Mouse (Mus musculus) MEL (cell line): Measurements from ENCODE around the gene Scamp2. TPM values are rescaled to one million over a fixed set of nuclear protein-coding genes. Genes with fewer than 3 reads are reported as not detected.

ENCODE experiments used
- DNase-seq: peaks from one replicate; pipeline ENCODE4 v3.0.0; 2011; ENCODE audit warnings: low read depth, low spot score
- H3K27ac ChIP-seq: 2 replicates; pipeline ENCODE4 v1.5.1; 2012; ENCODE audit warnings: low read depth, mild to moderate bottlenecking, control low read depth, low read length, moderate library complexity; ENCODE audit not compliant: control insufficient read depth
- H3K27me3 ChIP-seq, 2 experiments: fragments of 150-350 bp in 1 of 2; sonication (generic) in 1 of 2; 2 replicates each; pipeline ENCODE4 v1.6.1; 2012; ENCODE audit warnings: low read length in 2 of 2, mild to moderate bottlenecking in 2 of 2, improper control_type of control experiment in 1 of 2, moderate library complexity in 1 of 2; ENCODE audit not compliant: insufficient read depth in 2 of 2, control insufficient read depth in 1 of 2
- H3K36me3 ChIP-seq, 2 experiments: 2 replicates each; pipeline ENCODE4 v1.6.1; 2012 to 2014; ENCODE audit warnings: low read length in 2 of 2, improper control_type of control experiment in 1 of 2, inconsistent platforms in 1 of 2, mild to moderate bottlenecking in 1 of 2; ENCODE audit not compliant: insufficient read depth in 2 of 2, control insufficient read depth in 1 of 2
- H3K4me1 ChIP-seq, 2 experiments: fragments of 150-350 bp in 1 of 2; sonication (generic) in 1 of 2; 2 replicates each; pipeline ENCODE4 v1.6.1; 2012; ENCODE audit warnings: low read length in 2 of 2, improper control_type of control experiment in 1 of 2, mild to moderate bottlenecking in 1 of 2; ENCODE audit not compliant: insufficient read depth in 2 of 2, control insufficient read depth in 1 of 2
- H3K4me3 ChIP-seq, 2 experiments: fragments of 150-350 bp in 1 of 2; sonication (generic) in 1 of 2; 2 replicates each; pipeline ENCODE4 v1.5.1; 2012; ENCODE audit warnings: low read depth in 2 of 2, low read length in 2 of 2, mild to moderate bottlenecking in 2 of 2, moderate library complexity in 2 of 2, control low read depth in 1 of 2, improper control_type of control experiment in 1 of 2; ENCODE audit not compliant: control insufficient read depth in 1 of 2, insufficient read depth in 1 of 2
- H3K79me2 ChIP-seq: 2 replicates; pipeline ENCODE4 v1.6.1; 2012; ENCODE audit warnings: mild to moderate bottlenecking, low read length, moderate library complexity; ENCODE audit not compliant: control insufficient read depth, poor library complexity, insufficient read depth
- H3K9ac ChIP-seq: 2 replicates; pipeline ENCODE4 v1.6.1; 2012; ENCODE audit warnings: low read depth, mild to moderate bottlenecking, control low read depth, low read length, moderate library complexity; ENCODE audit not compliant: control insufficient read depth, poor library complexity, severe bottlenecking
- H3K9me3 ChIP-seq: fragments of 150-350 bp; sonication (generic); replicated peaks from 2 replicates; pipeline ENCODE4 v1.6.1; 2012; ENCODE audit warnings: mild to moderate bottlenecking, low read length, improper control_type of control experiment, moderate library complexity; ENCODE audit not compliant: insufficient read depth
- BHLHE40 ChIP-seq: IDR thresholded peaks from 2 replicates; pipeline ENCODE4 v1.6.1; 2012; ENCODE audit warnings: low read depth, mild to moderate bottlenecking, inconsistent platforms, low read length, improper control_type of control experiment, borderline replicate concordance
- CHD1 ChIP-seq: IDR thresholded peaks from 2 replicates; pipeline ENCODE4 v1.6.1; 2012; ENCODE audit warnings: low read depth, mild to moderate bottlenecking, inconsistent platforms, low read length, improper control_type of control experiment
- CHD2 ChIP-seq: IDR thresholded peaks from 2 replicates; pipeline ENCODE4 v1.6.1; 2011; ENCODE audit warnings: low read length, improper control_type of control experiment
- CTCF ChIP-seq, 3 experiments: IDR thresholded peaks in 2 of 3; conservative IDR thresholded peaks in 1 of 3; 2 replicates each; pipeline ENCODE4 v1.5.1; 2011 to 2012; ENCODE audit warnings: low read length in 3 of 3, low read depth in 2 of 3, mild to moderate bottlenecking in 2 of 3, improper control_type of control experiment in 1 of 3, inconsistent platforms in 1 of 3, mixed read lengths in 1 of 3, moderate library complexity in 1 of 3; ENCODE audit not compliant: control insufficient read depth in 1 of 3, insufficient read depth in 1 of 3, poor library complexity in 1 of 3, severe bottlenecking in 1 of 3
- EP300 ChIP-seq, 2 experiments: IDR thresholded peaks; 2 replicates each; pipeline ENCODE4 v1.6.1; 2011; ENCODE audit warnings: improper control_type of control experiment in 2 of 2, low read length in 2 of 2, low read depth in 1 of 2, mild to moderate bottlenecking in 1 of 2
- ETS1 ChIP-seq: IDR thresholded peaks from 2 replicates; pipeline ENCODE4 v1.6.1; 2012; ENCODE audit warnings: low read depth, mild to moderate bottlenecking, inconsistent platforms, low read length, improper control_type of control experiment, moderate library complexity
- MAZ ChIP-seq: IDR thresholded peaks from 2 replicates; pipeline ENCODE4 v1.6.1; 2012; ENCODE audit warnings: low read depth, mild to moderate bottlenecking, inconsistent platforms, low read length, improper control_type of control experiment
- NRF1 ChIP-seq: IDR thresholded peaks from 2 replicates; pipeline ENCODE4 v1.6.1; 2014; ENCODE audit warnings: low read depth, mild to moderate bottlenecking, inconsistent platforms, low read length, improper control_type of control experiment, moderate library complexity; ENCODE audit not compliant: poor library complexity, insufficient read depth, severe bottlenecking
- POLR2AphosphoS5 ChIP-seq: IDR thresholded peaks from 2 replicates; pipeline ENCODE4 v1.6.1; 2012; ENCODE audit warnings: low read depth, borderline replicate concordance, mild to moderate bottlenecking, inconsistent platforms, low read length, moderate library complexity, mixed read lengths
- RAD21 ChIP-seq: IDR thresholded peaks from 2 replicates; pipeline ENCODE4 v1.6.1; 2011; ENCODE audit warnings: mild to moderate bottlenecking, low read depth, low read length, improper control_type of control experiment
- RCOR1 ChIP-seq: IDR thresholded peaks from 2 replicates; pipeline ENCODE4 v1.6.1; 2012; ENCODE audit warnings: low read depth, mild to moderate bottlenecking, inconsistent platforms, low read length, improper control_type of control experiment
- SMC3 ChIP-seq: IDR thresholded peaks from 2 replicates; pipeline ENCODE4 v1.6.1; 2011; ENCODE audit warnings: low read depth, low read length, improper control_type of control experiment
- TAL1 ChIP-seq: IDR thresholded peaks from 2 replicates; pipeline ENCODE4 v1.6.1; 2012; ENCODE audit warnings: mild to moderate bottlenecking, inconsistent platforms, low read length, moderate library complexity, mixed read lengths
- TCF12 ChIP-seq: IDR thresholded peaks from 2 replicates; pipeline ENCODE4 v1.6.1; 2014; ENCODE audit warnings: low read depth, mild to moderate bottlenecking, inconsistent platforms, low read length, improper control_type of control experiment, moderate library complexity
- USF1 ChIP-seq: IDR thresholded peaks from 2 replicates; pipeline ENCODE4 v1.6.1; 2014; ENCODE audit warnings: low read depth, mild to moderate bottlenecking, inconsistent platforms, low read length, improper control_type of control experiment, moderate library complexity
- ZNF384 ChIP-seq: IDR thresholded peaks from 2 replicates; pipeline ENCODE4 v1.6.1; 2012; ENCODE audit warnings: low read depth, mild to moderate bottlenecking, inconsistent platforms, low read length, improper control_type of control experiment
- polyA plus RNA-seq, 2 experiments: library from polyadenylated mRNA; stranded (reverse) in 1 of 2; unstranded in 1 of 2; fragments of >175 nt in 1 of 2; fragments of >200 nt in 1 of 2; gene quantifications; 2 replicates each; pipeline versions ENCODE4 v1.2.1 to v1.2.4; 2012; ENCODE audit warnings: low replicate concordance in 2 of 2, low read depth in 1 of 2; ENCODE audit not compliant: insufficient read length in 2 of 2, insufficient read depth in 1 of 2, missing spikeins in 1 of 2
- total RNA-seq: library from RNA; depleted of rRNA; stranded (reverse); fragments of 300-350 nt; gene quantifications from 2 replicates; pipeline ENCODE4 v1.2.3, GENCODE M21; 2012

Scamp2 gene
- total and polyA plus RNA-seq, 3 experiments, result 35.4 to 51.4 TPM; not detected in 1

DNA sequence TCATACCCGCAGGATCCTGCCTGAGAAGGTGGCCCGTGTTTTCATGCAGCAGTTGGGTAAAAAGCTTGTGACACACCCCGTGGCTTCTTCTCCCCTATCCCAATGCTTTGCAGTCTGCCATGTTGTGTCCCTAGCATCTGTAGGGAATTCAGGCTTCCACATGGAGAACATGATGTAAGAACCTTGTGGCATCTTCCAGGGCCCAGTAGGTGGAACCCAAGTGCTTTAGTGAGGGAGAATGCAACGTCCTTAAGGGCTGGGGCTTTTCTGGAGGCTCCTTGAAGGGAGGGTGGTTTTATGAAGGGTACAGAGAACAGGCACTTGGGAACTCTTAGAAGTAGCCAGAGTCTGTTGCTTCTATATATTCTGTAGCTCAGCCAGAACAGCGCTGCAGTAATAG is 30.0 kb downstream of the Scamp2 start:
- H3K4me3 ChIP-seq, result no peak overlapping the region
- peaks cover 3% of the 10 kb centered on the region; the same call in 1 of the 2 replicates for H3K79me2 ChIP-seq
- H3K9me3 ChIP-seq, result no peaks in the 10 kb centered on the region
- H3K9ac ChIP-seq, result no peak overlapping the region
- no peak overlapping the region for H3K27ac ChIP-seq
- no peaks in the 10 kb centered on the region for H3K27me3 ChIP-seq
- TF ChIP-seq POLR2AphosphoS5, result no peak
- TF ChIP-seq ETS1, result no peak
- TF ChIP-seq CTCF (IDR thresholded peaks at IDR 0.05 in 2 of 3, conservative IDR thresholded peaks at IDR 0.05 in 1 of 3; ENCODE audit: control insufficient read depth in 1 of 3, insufficient read depth in 1 of 3, low read depth in 2 of 3, low read length in 3 of 3, poor library complexity in 1 of 3, severe bottlenecking in 1 of 3), result peak in 1 of 3 experiments; percentile 20; a peak in 1 of 6 replicates
- TF ChIP-seq RAD21, result peak; percentile 22
- no peak for TF ChIP-seq MAZ
- no peak for TF ChIP-seq BHLHE40
- TF ChIP-seq NRF1, result no peak
- TF ChIP-seq EP300 (IDR thresholded peaks at IDR 0.05; ENCODE audit: low read depth in 1 of 2, low read length in 2 of 2), result no peak
- TF ChIP-seq SMC3, result 0 out of 2 replicates have a peak, but pooled peaks have one; percentile 5
- no peak for TF ChIP-seq TAL1
- TF ChIP-seq CHD1, result no peak
- TF ChIP-seq RCOR1, result no peak
- TF ChIP-seq ZNF384, result no peak
- peak; percentile 17 for DNase-seq
- no peaks in the 10 kb centered on the region; a peak in 1 of 4 replicates for H3K36me3 ChIP-seq
- H3K4me1 ChIP-seq, result peaks cover 0 to 5% of the 10 kb centered on the region in 2 experiments; a peak in 2 of 4 replicates

DNA sequence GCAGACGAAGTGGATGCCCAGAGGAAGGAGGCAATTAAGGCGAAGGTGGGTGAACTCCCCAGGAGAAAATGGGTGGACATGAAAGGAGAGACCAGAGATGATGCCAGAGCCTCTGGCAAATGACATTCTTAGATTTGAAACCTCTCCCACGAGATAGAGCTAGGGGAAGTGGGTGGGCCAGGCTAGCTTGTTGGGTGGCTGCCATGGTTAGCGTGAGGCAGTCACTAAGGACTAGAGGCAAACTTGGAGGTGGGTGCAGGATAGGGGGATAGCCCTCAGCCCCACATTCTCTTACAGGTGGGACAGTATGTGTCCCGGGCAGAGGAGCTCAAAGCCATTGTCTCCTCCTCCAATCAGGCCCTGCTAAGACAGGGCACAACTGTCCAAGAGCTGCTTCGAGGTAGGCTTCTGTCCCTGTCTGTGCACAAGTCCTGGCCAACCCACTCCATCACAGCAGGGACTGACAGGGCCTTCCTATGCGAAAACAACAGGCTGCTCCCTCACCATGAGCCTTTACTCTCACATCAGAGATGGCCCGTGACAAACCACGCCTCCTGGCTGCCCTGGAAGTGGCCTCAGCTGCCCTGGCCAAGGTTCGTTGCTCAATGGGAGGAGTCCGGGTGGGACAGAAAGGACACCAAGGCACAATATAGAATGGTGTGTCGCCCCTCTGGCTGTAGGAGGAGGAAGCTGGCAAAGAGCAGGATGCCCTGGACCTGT is 32.9 kb downstream of the Scamp2 start:
- TF ChIP-seq USF1 (no peak), CHD2 (no peak), TCF12 (no peak), RAD21 (no peak)
- Histone ChIP-seq H3K36me3 (no peaks in the 10 kb centered on the region; a peak in 1 of 4 replicates), H3K9ac (no peak overlapping the region), H3K79me2 (peaks cover 3% of the 10 kb centered on the region; the same call in 1 of the 2 replicates), H3K27me3 (no peaks in the 10 kb centered on the region), H3K9me3 (no peaks in the 10 kb centered on the region), H3K4me3 (no peak overlapping the region), H3K27ac (no peak overlapping the region), H3K4me1 (peaks cover 0 to 5% of the 10 kb centered on the region in 2 experiments; a peak in 2 of 4 replicates)
- peak; percentile 22 for DNase-seq
